Mouse (Mus musculus): ENCODE measurements around the gene Ubap1l.
A peak's percentile ranks its signal among the peaks of the same experiment; 100 is the strongest.

Ubap1l gene

GRCm38 (mm10) chr9:65374468-65375162 lies 13.8 kb downstream of the Ubap1l start:
- DNase-seq (ENCODE audit: low spot score in 2 of 2) = no peak

- DNase-seq (ENCODE audit: low spot score in 2 of 2) = no peak
Observed at GRCm38 (mm10) chr9:65375163-65375934, 14.5 kb downstream of the Ubap1l start.

- DNase-seq (ENCODE audit: low spot score in 2 of 2) = no peak
Observed at GRCm38 (mm10) chr9:65381017-65381590, 20.3 kb downstream of the Ubap1l start.

GRCm38 (mm10) chr9:65382031-65382750 lies 21.4 kb downstream of the Ubap1l start:
- DNase-seq (ENCODE audit: low spot score in 2 of 2) = no peak

GRCm38 (mm10) chr9:65382751-65383097 lies 21.9 kb downstream of the Ubap1l start:
- DNase-seq (ENCODE audit: low spot score in 2 of 2) = no peak

- DNase-seq (ENCODE audit: low spot score in 2 of 2) = peak in 1 of 2 experiments; percentile 42
Observed at GRCm38 (mm10) chr9:65384276-65384675, 23.4 kb downstream of the Ubap1l start.

- DNase-seq (ENCODE audit: low spot score in 2 of 2) = no peak
Observed at GRCm38 (mm10) chr9:65386373-65387140, 25.7 kb downstream of the Ubap1l start.

GRCm38 (mm10) chr9:65390752-65391612 lies 30.1 kb downstream of the Ubap1l start:
- no peak for DNase-seq (ENCODE audit: low spot score in 2 of 2)

GRCm38 (mm10) chr9:65391613-65391964 lies 30.7 kb downstream of the Ubap1l start, which contains the start of gene Kbtbd13:
TSS of gene Kbtbd13 (minus strand) at chr9:65391652.
- no peak for DNase-seq (ENCODE audit: low spot score in 2 of 2)

- DNase-seq (ENCODE audit: low spot score in 2 of 2) = peak; percentile 47 to 59
Observed at GRCm38 (mm10) chr9:65392638-65393364, 32.0 kb downstream of the Ubap1l start.

- DNase-seq (ENCODE audit: low spot score in 2 of 2) = no peak
Observed at GRCm38 (mm10) chr9:65393606-65394005, 32.8 kb downstream of the Ubap1l start.

GRCm38 (mm10) chr9:65394360-65394759 lies 33.5 kb downstream of the Ubap1l start:
- no peak for DNase-seq (ENCODE audit: low spot score in 2 of 2)

GRCm38 (mm10) chr9:65398279-65398678 lies 37.4 kb downstream of the Ubap1l start, which contains the start of gene Rasl12:
TSS of gene Rasl12 (plus strand) at chr9:65398506.
- peak; percentile 20 to 66 for DNase-seq (ENCODE audit: low spot score in 2 of 2)

- DNase-seq (ENCODE audit: low spot score in 2 of 2) = no peak
Observed at GRCm38 (mm10) chr9:65399934-65400333, 39.1 kb downstream of the Ubap1l start.

GRCm38 (mm10) chr9:65404331-65405183 lies 43.7 kb downstream of the Ubap1l start:
- DNase-seq (ENCODE audit: low spot score in 2 of 2) = peak in 1 of 2 experiments; percentile 71

- no peak for DNase-seq (ENCODE audit: low spot score in 2 of 2)
Observed at GRCm38 (mm10) chr9:65405184-65405449, 44.3 kb downstream of the Ubap1l start.

- DNase-seq (ENCODE audit: low spot score in 2 of 2) = no peak
Observed at GRCm38 (mm10) chr9:65407327-65407726, 46.5 kb downstream of the Ubap1l start.

GRCm38 (mm10) chr9:65407861-65408260 lies 47.0 kb downstream of the Ubap1l start:
- no peak for DNase-seq (ENCODE audit: low spot score in 2 of 2)

- peak in 1 of 2 experiments; percentile 27 for DNase-seq (ENCODE audit: low spot score in 2 of 2)
Observed at GRCm38 (mm10) chr9:65408871-65409295, 48.0 kb downstream of the Ubap1l start.

All from urinary bladder, postnatal 36 days (tissue).